Mouse (Mus musculus): ENCODE data around the gene Sos2.
"Not testable (repeated sequence)": the region's sequence is repeated elsewhere in the genome, so short reads cannot be mapped to it uniquely, and the experiment has no call there.

Gene Sos2

GRCm38 (mm10) chr12:69674576-69675537 is 6.8 kb downstream of the Sos2 start:
- no peak for DNase-seq (ENCODE audit: low spot score)

- no peak for DNase-seq (ENCODE audit: low spot score)
Measured at GRCm38 (mm10) chr12:69674176-69674575, 7.5 kb downstream of the Sos2 start.

- DNase-seq (ENCODE audit: low spot score) = no peak
Measured at GRCm38 (mm10) chr12:69666721-69667120, 14.9 kb downstream of the Sos2 start.

- no peak for DNase-seq (ENCODE audit: low spot score)
Measured at GRCm38 (mm10) chr12:69661658-69662057, 20.0 kb downstream of the Sos2 start.

- DNase-seq (ENCODE audit: low spot score) = not testable (repeated sequence)
Measured at GRCm38 (mm10) chr12:69653973-69654372, 27.7 kb downstream of the Sos2 start.

- DNase-seq (ENCODE audit: low spot score) = no peak
Measured at GRCm38 (mm10) chr12:69649511-69649910, 32.1 kb downstream of the Sos2 start.

- no peak for DNase-seq (ENCODE audit: low spot score)
Measured at GRCm38 (mm10) chr12:69645821-69646616, 35.6 kb downstream of the Sos2 start.

GRCm38 (mm10) chr12:69644877-69645276 is 36.8 kb downstream of the Sos2 start:
- DNase-seq (ENCODE audit: low spot score) = no peak

GRCm38 (mm10) chr12:69642877-69643276 is 38.8 kb downstream of the Sos2 start:
- DNase-seq (ENCODE audit: low spot score) = no peak

GRCm38 (mm10) chr12:69634761-69635160 is 46.9 kb downstream of the Sos2 start:
- DNase-seq (ENCODE audit: low spot score) = no peak

GRCm38 (mm10) chr12:69618590-69618989 is 63.1 kb downstream of the Sos2 start:
- DNase-seq (ENCODE audit: low spot score) = not testable (repeated sequence)

GRCm38 (mm10) chr12:69604367-69604766 is 77.3 kb downstream of the Sos2 start:
- no peak for DNase-seq (ENCODE audit: low spot score)

GRCm38 (mm10) chr12:69597446-69597845 is 84.2 kb downstream of the Sos2 start:
- DNase-seq (ENCODE audit: low spot score) = no peak

- no peak for DNase-seq (ENCODE audit: low spot score)
Measured at GRCm38 (mm10) chr12:69593130-69593529, 88.5 kb downstream of the Sos2 start.

GRCm38 (mm10) chr12:69583270-69583629 is 98.4 kb downstream of the Sos2 start:
- DNase-seq (ENCODE audit: low spot score) = no peak

- DNase-seq (ENCODE audit: low spot score) = peak; percentile 74
Measured at GRCm38 (mm10) chr12:69582613-69583269, 98.9 kb downstream of the Sos2 start, which contains the start of gene Vcpkmt. TSS of gene Vcpkmt (minus strand) at chr12:69583028.

- no peak for DNase-seq (ENCODE audit: low spot score)
Measured at GRCm38 (mm10) chr12:69582216-69582612, 99.4 kb downstream of the Sos2 start.

GRCm38 (mm10) chr12:69579623-69580022 is 102.0 kb downstream of the Sos2 start:
- DNase-seq (ENCODE audit: low spot score) = no peak

GRCm38 (mm10) chr12:69576120-69576627 is 105.5 kb downstream of the Sos2 start:
- DNase-seq (ENCODE audit: low spot score) = no peak

GRCm38 (mm10) chr12:69573916-69574881 is 107.5 kb downstream of the Sos2 start:
- peak; percentile 49 for DNase-seq (ENCODE audit: low spot score)

GRCm38 (mm10) chr12:69573271-69573670 is 108.4 kb downstream of the Sos2 start:
- no peak for DNase-seq (ENCODE audit: low spot score)

Measured in ovary, postnatal 10 days (tissue).